8 mouse cellular contexts compared by ENCODE assay signal in genomic region chr3:57574885-57575659, GRCm38 (mm10). TPM values are rescaled to one million over a fixed set of nuclear protein-coding genes. Genes with fewer than 3 reads are reported as not detected.
A peak's percentile ranks its signal among the peaks of the same experiment; 100 is the strongest.
DNase-seq lines count a peak whose midpoint lies in the region; ATAC-seq and TF ChIP-seq lines count a peak whose summit lies in the region.

No protein-coding gene starts in this region.

- no peaks in the 10 kb centered on the region for H3K36me3 ChIP-seq in erythroblast, embryonic 14.5 days (ENCODE audit: control insufficient read depth)
- H3K36me3 ChIP-seq in intestine, postnatal 0 days (ENCODE audit: control insufficient read depth, insufficient read depth), result no peaks in the 10 kb centered on the region
- peaks cover 13% of the 10 kb centered on the region for H3K36me3 ChIP-seq in limb, embryonic 14.5 days (ENCODE audit: control insufficient read depth, insufficient read depth, low read length)
- H3K36me3 ChIP-seq in midbrain, postnatal 0 days (ENCODE audit: insufficient read depth, low read length), result no peaks in the 10 kb centered on the region

- peaks cover 40% of the 10 kb centered on the region for H3K27me3 ChIP-seq in erythroblast, embryonic 14.5 days (ENCODE audit: control insufficient read depth)
- H3K27me3 ChIP-seq in intestine, postnatal 0 days (replicated peaks; ENCODE audit: control insufficient read depth, insufficient read depth, low read length), result no peaks in the 10 kb centered on the region
- H3K27me3 ChIP-seq in limb, embryonic 14.5 days (ENCODE audit: control insufficient read depth, insufficient read depth, low read length), result no peaks in the 10 kb centered on the region
- H3K27me3 ChIP-seq in midbrain, postnatal 0 days (ENCODE audit: insufficient read depth, low read length), result no peaks in the 10 kb centered on the region

- H3K9ac ChIP-seq in intestine, postnatal 0 days (ENCODE audit: low read depth, low read length), result peak overlapping the region; percentile 75
- H3K9ac ChIP-seq in limb, embryonic 14.5 days (ENCODE audit: low read depth, low read length, severe bottlenecking), result peak overlapping the region; percentile 79
- peak overlapping the region; percentile 64 for H3K9ac ChIP-seq in midbrain, postnatal 0 days (replicated peaks; ENCODE audit: low read length, poor library complexity, severe bottlenecking)

- peak overlapping the region; percentile 54 for H3K4me3 ChIP-seq in erythroblast, embryonic 14.5 days (replicated peaks)
- H3K4me3 ChIP-seq in intestine, postnatal 0 days (ENCODE audit: low read depth, low read length), result peak overlapping the region; percentile 80
- H3K4me3 ChIP-seq in limb, embryonic 14.5 days (replicated peaks; ENCODE audit: low read length), result peak overlapping the region; percentile 68
- H3K4me3 ChIP-seq in midbrain, postnatal 0 days (ENCODE audit: low read depth, low read length), result peak overlapping the region; percentile 72

- H3K9me3 ChIP-seq in erythroblast, embryonic 14.5 days (ENCODE audit: control insufficient read depth, low read length), result no peaks in the 10 kb centered on the region
- no peaks in the 10 kb centered on the region for H3K9me3 ChIP-seq in intestine, postnatal 0 days (ENCODE audit: control insufficient read depth)
- H3K9me3 ChIP-seq in limb, embryonic 14.5 days (ENCODE audit: control insufficient read depth, low read length), result no peaks in the 10 kb centered on the region
- H3K9me3 ChIP-seq in midbrain, postnatal 0 days (ENCODE audit: low read length), result no peaks in the 10 kb centered on the region

- TF ChIP-seq POLR2A in limb, embryonic 14.5 days (IDR thresholded peaks at IDR 0.05; ENCODE audit: borderline replicate concordance, extremely low read depth, insufficient read depth, insufficient read length), result no peak

- ATAC-seq in erythroblast, adult 5-6 weeks (replicated peaks; ENCODE audit: low FRiP score, poor library complexity, severe bottlenecking), result no peak
- ATAC-seq in intestine, postnatal 0 days, result peak; percentile 42; the same call in 1 of the 2 replicates
- peak; percentile 31 for ATAC-seq in limb, embryonic 14.5 days (ENCODE audit: low FRiP score, low read depth)
- ATAC-seq in midbrain, postnatal 0 days (ENCODE audit: low FRiP score), result peak; percentile 69

- H3K4me2 ChIP-seq in intestine, postnatal 0 days (replicated peaks; ENCODE audit: low read depth), result peak overlapping the region; percentile 93
- peak overlapping the region; percentile 82 for H3K4me2 ChIP-seq in limb, embryonic 14.5 days (replicated peaks; ENCODE audit: low read depth, low read length, severe bottlenecking)
- H3K4me2 ChIP-seq in midbrain, postnatal 0 days (ENCODE audit: low read depth, low read length, poor library complexity, severe bottlenecking), result peak overlapping the region; percentile 100

- no peaks in the 10 kb centered on the region; the same call in 1 of the 2 replicates for H3K4me1 ChIP-seq in erythroblast, embryonic 14.5 days (ENCODE audit: control insufficient read depth)
- H3K4me1 ChIP-seq in intestine, postnatal 0 days (replicated peaks; ENCODE audit: control insufficient read depth, insufficient read depth, low read length), result no peaks in the 10 kb centered on the region
- H3K4me1 ChIP-seq in limb, embryonic 14.5 days (ENCODE audit: control insufficient read depth, insufficient read depth, low read length), result peaks cover 32% of the 10 kb centered on the region
- no peaks in the 10 kb centered on the region for H3K4me1 ChIP-seq in midbrain, postnatal 0 days (ENCODE audit: insufficient read depth, low read length)

- peak overlapping the region; percentile 82 for H3K27ac ChIP-seq in intestine, postnatal 0 days (ENCODE audit: low read depth, low read length)
- peak overlapping the region; percentile 93 for H3K27ac ChIP-seq in limb, embryonic 14.5 days (replicated peaks; ENCODE audit: low read depth, low read length)
- 0 out of 2 replicates have a peak overlapping the region, but pooled peaks have one; percentile 57 for H3K27ac ChIP-seq in midbrain, postnatal 0 days (ENCODE audit: low read depth, low read length)

- 2% methylated on average over 58 of the region's 59 CpGs for WGBS in intestine, postnatal 0 days
- WGBS in limb, embryonic 14.5 days, result under 1% methylated on average over 45 of the region's 59 CpGs
- WGBS in midbrain, postnatal 0 days, result 1% methylated on average over 53 of the region's 59 CpGs

- DNase-seq in embryo, embryonic 11.5 days (ENCODE audit: low read depth, low spot score), result peak; percentile 31
- peak; percentile 97 for DNase-seq in heart, adult 11 months
- DNase-seq in limb, embryonic 14.5 days (ENCODE audit: low spot score), result peak; percentile 28
- peak; percentile 25 for DNase-seq in midbrain, postnatal 0 days (ENCODE audit: low spot score)
- DNase-seq in testis, postnatal 10 days (ENCODE audit: low spot score), result peak; percentile 75

- no peak for TF ChIP-seq CTCF in intestine, postnatal 0 days (IDR thresholded peaks at IDR 0.05; ENCODE audit: low read depth)
- peak; percentile 14; the same call in 1 of the 2 replicates for TF ChIP-seq CTCF in midbrain, postnatal 0 days (IDR thresholded peaks at IDR 0.05)

RNA-seq across cellular contexts. Expression of gene Wwtr1, which starts 0.6 kb away (rescaled TPM):
- polyA plus RNA-seq in erythroblast, embryonic 14.5 days (2012), result not detected in 2 replicates
- not detected in 2 replicates for total RNA-seq in erythroblast, adult 5-6 weeks (2015; ENCODE audit: low replicate concordance)
- not detected in 2 replicates for total RNA-seq in erythroblast, adult 5-6 weeks (2017; ENCODE audit: low replicate concordance)
- polyA plus RNA-seq in intestine, postnatal 0 days (2015; fragmentation: Nextera tagmentation; extraction: Ambion mirVana), result 13.6 and 14.6 TPM in 2 replicates
- 54.2 and 57.9 TPM in 2 replicates for polyA plus RNA-seq in limb, embryonic 14.5 days (2012; rRNA removed)
- polyA plus RNA-seq in limb, embryonic 14.5 days (2014; fragmentation: Nextera tagmentation; extraction: Ambion mirVana), result 34.5 and 34.6 TPM in 2 replicates
- total RNA-seq in midbrain, postnatal 0 days (2014; rRNA removed), result 27.2 and 28.0 TPM in 2 replicates
- 7.5 and 8.6 TPM in 2 replicates for polyA plus RNA-seq in midbrain, postnatal 0 days (2015; fragmentation: Nextera tagmentation; extraction: Ambion mirVana)

Comparison
In these comparisons a context has a peak if more than half of its experiments do, and no peak if none do; other contexts are left out.
1. DNase-seq: peak in every context shown above with its lines; median percentile 97 in heart, adult 11 months; 75 in testis, postnatal 10 days; 31 in embryo, embryonic 11.5 days; 28 in limb, embryonic 14.5 days; 25 in midbrain, postnatal 0 days.